Mouse (Mus musculus) cortical plate, adult 2 months (tissue): ENCODE measurements around the gene Ldlrap1.

Source experiments
- CTCF ChIP-seq: fragments of 200-500 bp; IDR thresholded peaks from 2 replicates; pipeline ENCODE4 v1.5.1; 2011; ENCODE audit warnings: mild to moderate bottlenecking, control low read depth, low read length; ENCODE audit not compliant: insufficient read depth; ENCODE audit errors: extremely low read depth
- POLR2A ChIP-seq: fragments of 200-500 bp; IDR thresholded peaks from 2 replicates; pipeline ENCODE4 v1.6.1; 2011; ENCODE audit warnings: mild to moderate bottlenecking, low read length, control low read depth; ENCODE audit not compliant: insufficient read depth; ENCODE audit errors: extremely low read depth

- TF ChIP-seq POLR2A: no peak
- TF ChIP-seq CTCF: no peak
Observed at GRCm38 (mm10) chr4:134693202-134693940, 74.5 kb downstream of the Ldlrap1 start.
